Mouse (Mus musculus) limb, embryonic 10.5 days (tissue): ENCODE data around the gene 2300002M23Rik. TPM values are rescaled to one million over a fixed set of nuclear protein-coding genes. Genes with fewer than 3 reads are reported as not detected.

Source experiments
- DNase-seq: peaks from one replicate; pipeline ENCODE4 v3.0.0-alpha.2; 2017; ENCODE audit warnings: low spot score
- H3K27ac ChIP-seq: fragments of 300-500 bp; sonication (generic); 2 replicates; pipeline ENCODE4 v1.5.1; 2016; ENCODE audit warnings: mild to moderate bottlenecking
- H3K27me3 ChIP-seq: fragments of 300-500 bp; sonication (generic); 2 replicates; pipeline ENCODE4 v1.6.1; 2016; ENCODE audit warnings: low read depth, mild to moderate bottlenecking; ENCODE audit not compliant: poor library complexity, severe bottlenecking
- H3K36me3 ChIP-seq: fragments of 300-500 bp; sonication (generic); 2 replicates; pipeline ENCODE4 v1.6.1; 2016; ENCODE audit warnings: mild to moderate bottlenecking, moderate library complexity
- H3K4me1 ChIP-seq: fragments of 300-500 bp; sonication (generic); 2 replicates; pipeline ENCODE4 v1.6.1; 2016
- H3K4me3 ChIP-seq: fragments of 300-500 bp; sonication (generic); 2 replicates; pipeline ENCODE4 v1.5.1; 2016; ENCODE audit warnings: mild to moderate bottlenecking, moderate library complexity
- H3K9me3 ChIP-seq: fragments of 300-500 bp; sonication (generic); replicated peaks from 2 replicates; pipeline ENCODE4 v1.6.1; 2016; ENCODE audit warnings: mild to moderate bottlenecking
- WGBS: fragments of 180-500 bp; shearing (Covaris S2); methylation state at CpG from one replicate; pipeline ENCODE4 v1.1.7; 2016; 5-methylcytosine and 5-hydroxymethylcytosine counted together
- polyA plus RNA-seq: library from polyadenylated mRNA; unstranded; fragments of >200 nt; fragmentation: Nextera tagmentation; extraction: Ambion mirVana; gene quantifications from 2 replicates; pipeline ENCODE4 v1.2.1, GENCODE M21; 2016

2300002M23Rik gene
- polyA plus RNA-seq = not detected in 2 replicates

DNA sequence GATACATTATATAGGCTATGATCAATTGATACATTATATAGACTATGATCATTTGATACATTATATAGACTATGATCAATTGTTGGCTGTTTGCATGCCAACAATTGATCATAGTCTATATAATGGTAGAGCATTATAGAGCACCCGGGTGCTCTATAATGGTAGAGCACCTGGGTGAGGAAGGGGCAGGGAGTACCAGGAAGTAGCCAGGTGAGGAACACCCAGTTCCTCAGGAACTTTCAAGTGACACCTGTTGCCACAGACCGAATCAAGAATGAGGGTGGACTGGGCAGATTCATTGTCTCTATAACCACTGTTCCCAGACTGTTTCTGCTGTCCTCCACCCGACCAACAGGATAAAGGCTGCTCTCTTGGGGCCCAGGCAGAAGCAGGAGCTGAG is at the start of gene 2300002M23Rik:
2300002M23Rik (plus strand) TSS at position 301 of the 400 bp plus-strand sequence.
- no peak within 1 kb of the TSS for H3K27ac ChIP-seq
- peaks cover 49% of the 10 kb centered on the region for H3K27me3 ChIP-seq
- H3K4me1 ChIP-seq = peaks cover 12% of the 10 kb centered on the region; the same call in 1 of the 2 replicates
- no peaks in the 10 kb centered on the region for H3K36me3 ChIP-seq
- no peak within 1 kb of the TSS for H3K4me3 ChIP-seq
- WGBS = 61% methylated on average over 3 of the region's 3 CpGs
- no peaks in the 10 kb centered on the region for H3K9me3 ChIP-seq
- no peak for DNase-seq

DNA sequence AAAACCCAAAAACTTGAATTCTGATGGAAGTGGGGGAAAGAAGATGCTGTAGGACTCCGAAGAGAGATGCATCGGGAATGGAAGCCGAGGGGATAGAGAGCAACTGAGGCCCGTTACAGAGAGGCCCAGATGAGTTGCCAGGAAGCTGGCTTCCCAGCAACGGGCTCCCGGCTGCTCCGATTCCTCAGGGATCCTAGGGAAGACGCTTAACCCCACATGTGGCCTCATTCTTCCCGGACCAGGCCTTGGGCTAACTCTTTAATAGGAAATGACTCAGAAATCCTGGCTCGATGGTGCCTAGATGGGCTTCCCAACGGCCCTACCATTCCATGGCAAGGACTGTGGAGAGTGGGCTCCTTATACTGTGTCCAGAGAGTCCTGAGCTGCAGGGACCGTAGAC is 49.7 kb upstream of the 2300002M23Rik start:
- Histone ChIP-seq H3K36me3 (peaks cover 32% of the 10 kb centered on the region), H3K4me3 (peak overlapping the region; percentile 72), H3K27ac (peak overlapping the region; percentile 85), H3K9me3 (no peaks in the 10 kb centered on the region), H3K4me1 (peaks cover 34% of the 10 kb centered on the region), H3K27me3 (no peaks in the 10 kb centered on the region)
- WGBS = 12% methylated on average over 12 of the region's 12 CpGs
- no peak for DNase-seq

DNA sequence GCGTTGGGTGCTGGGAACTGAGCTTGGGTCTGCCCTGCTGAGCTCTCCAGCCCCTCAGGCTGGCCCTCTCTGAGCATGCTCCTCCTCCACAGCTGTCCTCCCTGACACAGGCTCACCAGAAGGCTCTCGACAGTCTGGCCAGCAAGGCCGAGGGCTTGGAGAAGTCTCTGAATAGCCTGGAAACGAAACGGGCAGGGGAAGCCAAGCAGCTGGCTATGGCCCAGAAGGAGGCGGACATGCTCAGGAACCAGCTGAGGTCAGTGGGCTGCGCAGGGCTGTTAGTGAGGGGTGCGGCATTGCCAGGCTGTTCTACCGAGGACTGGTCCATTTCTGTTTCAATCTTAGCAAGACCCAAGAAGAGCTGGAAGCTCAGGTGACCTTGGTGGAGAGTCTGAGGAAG is 42.9 kb upstream of the 2300002M23Rik start:
- Histone ChIP-seq H3K27me3 (no peaks in the 10 kb centered on the region), H3K4me3 (no peak overlapping the region), H3K27ac (no peak overlapping the region), H3K9me3 (no peaks in the 10 kb centered on the region), H3K36me3 (peaks cover 82% of the 10 kb centered on the region), H3K4me1 (no peaks in the 10 kb centered on the region)
- no peak for DNase-seq
- 91% methylated on average over 9 of the region's 9 CpGs for WGBS

DNA sequence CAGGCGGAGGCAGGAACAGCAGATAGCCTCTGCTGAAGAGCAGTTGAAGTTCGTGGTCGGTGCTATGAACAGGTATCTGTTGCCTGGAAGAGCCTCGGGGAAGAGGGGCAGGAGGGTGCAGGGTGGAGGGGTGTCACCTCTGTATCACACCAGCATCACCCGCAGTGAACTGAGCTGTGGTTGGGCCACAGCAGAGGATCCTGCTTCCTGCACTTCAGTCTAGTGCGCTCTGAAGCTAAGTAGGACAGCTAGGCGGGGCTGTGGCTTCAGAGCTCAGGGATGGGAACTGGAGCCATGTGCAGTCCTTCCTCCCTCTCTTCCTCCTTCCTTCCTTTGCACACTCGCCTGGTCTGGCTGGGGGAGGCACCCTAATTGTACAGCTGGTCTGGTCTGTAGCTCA is 40.6 kb upstream of the 2300002M23Rik start:
- H3K4me1 ChIP-seq = no peaks in the 10 kb centered on the region
- no peak overlapping the region for H3K27ac ChIP-seq
- no peak for DNase-seq
- H3K36me3 ChIP-seq = peaks cover 82% of the 10 kb centered on the region
- 81% methylated on average over 8 of the region's 8 CpGs for WGBS
- H3K9me3 ChIP-seq = no peaks in the 10 kb centered on the region
- no peak overlapping the region for H3K4me3 ChIP-seq
- no peaks in the 10 kb centered on the region for H3K27me3 ChIP-seq

DNA sequence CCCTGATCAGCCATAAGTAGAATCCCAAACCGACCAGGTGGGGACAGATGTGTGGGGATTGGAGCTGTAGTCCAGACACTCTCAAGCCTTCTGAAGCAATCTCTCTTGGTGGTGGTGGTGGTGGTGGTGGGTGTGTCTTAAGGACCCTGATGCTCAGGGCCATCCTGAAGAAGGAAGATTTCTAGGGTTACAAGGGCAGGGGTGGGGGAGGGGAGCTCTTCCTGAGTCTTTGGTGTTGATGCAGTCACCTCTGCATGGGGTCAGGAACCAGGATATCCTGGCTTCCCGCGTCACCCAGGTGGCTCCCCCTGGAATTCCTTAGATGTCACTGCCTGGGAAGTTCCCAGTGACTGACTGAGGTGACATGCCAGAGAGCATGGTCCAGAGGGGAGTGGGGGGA is 34.9 kb upstream of the 2300002M23Rik start:
- 3% methylated on average over 3 of the region's 3 CpGs for WGBS
- no peak overlapping the region for H3K4me3 ChIP-seq
- no peak overlapping the region for H3K27ac ChIP-seq
- peaks cover 36% of the 10 kb centered on the region for H3K36me3 ChIP-seq
- H3K27me3 ChIP-seq = no peaks in the 10 kb centered on the region
- H3K9me3 ChIP-seq = no peaks in the 10 kb centered on the region
- no peak for DNase-seq
- H3K4me1 ChIP-seq = peaks cover 9% of the 10 kb centered on the region

DNA sequence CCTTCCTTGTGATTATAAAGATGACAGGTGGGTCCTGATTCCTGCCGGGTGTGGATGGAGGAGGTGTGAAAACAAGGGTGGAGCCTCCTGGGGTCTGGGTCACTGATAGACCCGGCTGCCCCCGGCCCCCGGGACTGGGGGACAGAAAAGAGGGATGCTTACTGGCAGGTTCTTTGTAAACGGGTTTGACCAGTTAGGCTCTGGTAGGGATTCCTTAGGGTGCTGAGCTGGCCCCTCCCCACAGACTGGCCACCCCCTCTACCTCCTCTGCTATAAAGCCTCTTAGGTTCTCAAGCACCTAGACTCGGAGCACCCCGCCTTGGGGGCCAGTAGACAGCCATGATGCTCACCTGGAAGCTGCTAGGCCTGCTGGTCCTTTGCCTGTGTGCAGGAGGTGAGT is 34.3 kb upstream of the 2300002M23Rik start, which contains the start of gene Psors1c2:
Psors1c2 (plus strand) TSS at position 301 of the 400 bp plus-strand sequence.
- Histone ChIP-seq H3K27me3 (no peaks in the 10 kb centered on the region), H3K4me1 (peaks cover 9% of the 10 kb centered on the region), H3K4me3 (no peak within 1 kb of the TSS), H3K9me3 (no peaks in the 10 kb centered on the region), H3K27ac (no peak within 1 kb of the TSS), H3K36me3 (peaks cover 30% of the 10 kb centered on the region)
- WGBS = 21% methylated on average over 7 of the region's 7 CpGs
- no peak for DNase-seq

DNA sequence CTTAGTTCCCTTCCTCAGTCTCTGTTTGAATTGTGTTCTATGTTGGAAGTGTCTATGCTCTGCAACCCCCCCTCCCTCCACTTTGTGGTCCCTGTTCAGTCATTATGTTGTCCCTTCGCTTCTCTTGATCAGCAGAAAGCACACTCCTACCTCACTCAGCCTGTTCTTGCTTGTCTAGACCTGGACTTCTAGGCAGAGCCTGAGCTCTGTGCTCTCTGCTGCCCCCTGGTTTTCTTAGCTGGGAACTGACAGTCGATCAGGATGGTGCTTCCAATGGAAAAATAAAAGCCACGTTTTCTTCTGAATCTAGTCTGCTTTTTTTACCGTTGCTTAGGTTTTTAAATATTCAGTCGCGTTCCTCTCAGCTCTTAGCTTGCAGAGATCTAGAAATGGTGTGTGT is 32.9 kb upstream of the 2300002M23Rik start:
- no peak overlapping the region for H3K4me3 ChIP-seq
- DNase-seq = peak; percentile 76
- no peaks in the 10 kb centered on the region for H3K9me3 ChIP-seq
- H3K36me3 ChIP-seq = peaks cover 16% of the 10 kb centered on the region
- H3K27ac ChIP-seq = no peak overlapping the region
- no peaks in the 10 kb centered on the region for H3K27me3 ChIP-seq
- WGBS = 21% methylated on average over 6 of the region's 6 CpGs
- H3K4me1 ChIP-seq = peaks cover 9% of the 10 kb centered on the region

DNA sequence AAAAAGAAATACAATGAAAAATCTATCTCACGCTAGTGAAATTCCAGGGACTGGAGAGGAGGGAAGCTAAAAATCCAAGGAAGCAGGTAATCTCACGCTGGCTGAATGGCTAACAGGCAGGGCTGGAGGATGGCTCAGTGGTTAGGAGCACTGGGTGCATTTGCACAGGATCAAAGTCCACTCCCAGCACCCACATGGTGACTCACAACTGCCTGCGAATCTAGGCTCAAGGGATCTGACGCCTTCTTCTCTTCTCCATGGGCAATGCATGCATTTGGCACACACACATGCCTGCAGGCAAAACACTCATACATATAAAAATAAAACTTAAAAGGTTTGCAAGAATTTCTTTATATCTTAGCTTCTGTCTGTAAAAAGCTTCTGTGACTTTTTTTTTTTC is 29.8 kb upstream of the 2300002M23Rik start:
- WGBS = 86% methylated on average over 4 of the region's 4 CpGs
- DNase-seq = no peak
- Histone ChIP-seq H3K9me3 (no peaks in the 10 kb centered on the region), H3K27ac (no peak overlapping the region), H3K4me3 (no peak overlapping the region), H3K4me1 (peaks cover 6% of the 10 kb centered on the region), H3K36me3 (no peaks in the 10 kb centered on the region), H3K27me3 (no peaks in the 10 kb centered on the region)

DNA sequence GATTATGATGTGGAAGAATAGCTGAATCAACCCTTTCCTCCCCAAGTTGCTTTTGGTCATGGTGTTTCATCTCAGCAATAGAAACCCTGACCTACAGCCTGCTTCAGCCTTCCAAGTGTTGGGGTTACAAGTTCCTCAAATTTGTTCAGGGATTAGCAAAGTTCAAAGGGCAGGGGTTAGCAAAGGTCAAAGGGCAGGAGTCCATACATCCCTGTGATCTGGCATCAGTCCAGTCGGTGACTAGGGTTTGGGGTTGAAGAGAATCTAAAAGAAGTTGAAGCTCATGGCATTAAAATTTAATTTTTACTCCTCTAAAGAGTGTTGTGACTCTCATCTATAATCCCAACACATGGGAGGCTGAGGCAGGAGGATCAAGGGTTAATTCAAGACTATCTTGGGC is 28.8 kb upstream of the 2300002M23Rik start:
- H3K4me3 ChIP-seq = no peak overlapping the region
- no peak for DNase-seq
- no peak overlapping the region for H3K27ac ChIP-seq
- WGBS = 72% methylated on average over 1 of the region's 1 CpGs
- H3K27me3 ChIP-seq = no peaks in the 10 kb centered on the region
- no peaks in the 10 kb centered on the region for H3K9me3 ChIP-seq
- no peaks in the 10 kb centered on the region for H3K36me3 ChIP-seq
- H3K4me1 ChIP-seq = no peaks in the 10 kb centered on the region

DNA sequence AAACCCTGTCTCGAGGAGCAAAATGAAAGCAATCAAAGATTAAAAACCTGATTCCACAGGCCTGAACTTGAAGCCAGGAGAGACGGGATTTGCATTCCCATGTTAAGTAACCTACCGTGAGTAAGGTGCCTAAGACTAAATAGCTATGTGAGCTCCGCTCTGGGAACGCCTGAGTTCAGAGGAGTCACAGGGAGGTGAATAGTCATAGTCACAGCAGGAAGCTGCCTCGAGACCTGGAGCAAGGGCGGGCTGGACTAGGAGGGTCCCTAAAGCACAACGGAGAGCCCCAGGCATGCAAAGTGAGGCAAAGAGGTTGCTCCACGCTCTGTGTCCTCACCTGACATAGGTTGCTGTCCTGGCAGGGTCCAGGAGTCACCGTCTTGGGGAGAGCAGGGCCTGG is 27.7 kb upstream of the 2300002M23Rik start:
- 59% methylated on average over 10 of the region's 10 CpGs for WGBS

DNA sequence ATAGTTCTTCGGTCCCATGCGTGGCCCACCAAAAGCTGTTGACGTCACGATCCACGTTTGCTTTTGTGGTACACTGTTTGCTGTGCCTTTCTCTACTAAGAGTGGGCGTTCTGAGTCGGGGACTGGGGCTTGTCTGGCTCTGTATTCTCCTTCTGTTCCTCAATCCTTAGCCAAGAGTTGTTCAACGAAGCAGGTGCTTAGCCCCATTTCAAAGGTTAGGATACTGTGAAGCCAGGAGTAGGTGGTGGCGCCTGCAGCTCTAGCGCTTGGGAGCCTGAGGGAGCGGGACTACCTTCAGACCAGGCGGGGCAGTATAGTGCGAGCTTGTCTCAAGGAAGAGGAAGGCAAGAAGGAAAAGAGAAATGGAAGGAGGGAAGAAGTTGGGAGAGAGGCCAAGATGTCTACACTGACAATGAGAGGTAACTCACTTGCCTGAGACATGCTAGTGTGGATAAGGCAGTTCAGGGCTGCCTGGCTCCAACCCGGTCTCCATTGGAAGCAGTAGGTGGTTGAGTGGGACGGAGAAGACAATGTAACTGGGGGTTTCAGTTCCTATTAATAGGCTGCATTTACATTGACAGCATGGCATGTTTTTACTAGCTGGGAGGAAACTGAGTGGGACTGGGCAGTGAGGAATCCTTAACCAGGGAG is 24.4 kb upstream of the 2300002M23Rik start:
- no peaks in the 10 kb centered on the region; the same call in 1 of the 2 replicates for H3K4me1 ChIP-seq
- no peaks in the 10 kb centered on the region for H3K9me3 ChIP-seq
- H3K36me3 ChIP-seq = no peaks in the 10 kb centered on the region
- H3K4me3 ChIP-seq = no peak overlapping the region
- no peak overlapping the region for H3K27ac ChIP-seq
- H3K27me3 ChIP-seq = no peaks in the 10 kb centered on the region
- no peak for DNase-seq
- 83% methylated on average over 15 of the region's 15 CpGs for WGBS

More for the DNA sequence above, 27.7 kb upstream of the 2300002M23Rik start:
- Histone ChIP-seq H3K4me3 (no peak overlapping the region), H3K4me1 (no peaks in the 10 kb centered on the region), H3K27ac (no peak overlapping the region), H3K27me3 (no peaks in the 10 kb centered on the region), H3K9me3 (no peaks in the 10 kb centered on the region), H3K36me3 (no peaks in the 10 kb centered on the region)
- DNase-seq = no peak

DNA sequence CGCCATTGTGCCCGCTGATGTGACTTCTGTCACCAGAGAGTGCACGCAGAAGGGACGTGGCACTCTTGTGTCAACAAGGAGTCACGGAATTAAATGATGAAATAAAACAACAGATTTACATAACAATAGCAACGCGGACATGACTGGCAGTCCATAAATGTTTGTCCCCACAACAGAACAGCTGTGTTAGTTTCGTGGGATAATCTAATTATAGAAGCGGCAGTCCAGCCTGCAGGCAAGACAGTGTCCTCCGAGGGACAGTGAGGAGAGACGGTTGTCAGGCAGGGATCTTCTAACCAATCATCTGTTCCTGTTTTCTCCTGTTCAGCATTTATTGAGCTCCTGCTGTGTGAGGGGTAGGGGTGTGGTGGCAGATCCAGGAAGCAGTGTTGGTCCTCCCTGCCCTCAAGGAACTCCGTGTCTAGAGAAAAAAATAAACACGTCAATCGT is 23.8 kb upstream of the 2300002M23Rik start:
- Histone ChIP-seq H3K9me3 (no peaks in the 10 kb centered on the region), H3K4me1 (no peaks in the 10 kb centered on the region; the same call in 1 of the 2 replicates), H3K36me3 (no peaks in the 10 kb centered on the region), H3K27me3 (no peaks in the 10 kb centered on the region), H3K4me3 (no peak overlapping the region), H3K27ac (no peak overlapping the region)
- 72% methylated on average over 14 of the region's 14 CpGs for WGBS
- no peak for DNase-seq

DNA sequence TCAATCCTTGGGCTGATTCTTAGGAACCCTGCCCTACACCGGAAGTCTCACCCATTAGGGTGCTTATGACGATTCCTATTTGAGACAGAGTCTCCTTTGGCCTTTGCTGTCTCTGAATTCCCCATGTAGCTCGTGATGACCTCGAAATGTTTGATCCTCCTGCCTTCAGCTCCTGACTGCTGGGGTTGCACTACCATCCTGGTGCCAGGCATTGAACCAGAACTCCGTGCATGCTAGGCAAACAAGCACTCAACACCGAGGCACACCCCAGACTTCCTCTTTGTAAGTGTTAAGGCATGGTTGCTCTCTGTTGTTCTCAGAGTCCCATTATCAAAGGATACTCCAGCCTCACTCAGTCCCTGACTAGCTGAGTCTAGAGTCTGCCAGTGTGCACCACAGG is 23.2 kb upstream of the 2300002M23Rik start:
- no peaks in the 10 kb centered on the region for H3K36me3 ChIP-seq
- no peak overlapping the region for H3K4me3 ChIP-seq
- DNase-seq = no peak
- no peaks in the 10 kb centered on the region for H3K27me3 ChIP-seq
- H3K9me3 ChIP-seq = no peaks in the 10 kb centered on the region
- H3K4me1 ChIP-seq = no peaks in the 10 kb centered on the region; the same call in 1 of the 2 replicates
- 84% methylated on average over 6 of the region's 6 CpGs for WGBS
- H3K27ac ChIP-seq = no peak overlapping the region
